Mouse (Mus musculus) liver, embryonic 12.5 days (tissue): ENCODE measurements around the gene Pard3b. TPM values are rescaled to one million over a fixed set of nuclear protein-coding genes. Genes with fewer than 3 reads are reported as not detected.

ENCODE experiments used
- ATAC-seq: fragments of 200-750 bp; cut with Nextera tagmentation; 2 replicates; pipeline ENCODE4 v1.8.0; 2017; ENCODE audit warnings: moderate number of reproducible peaks, mild to moderate bottlenecking, moderate library complexity
- H3K27ac ChIP-seq: fragments of 300-500 bp; sonication (generic); 2 replicates; pipeline ENCODE4 v1.5.1; 2016; ENCODE audit warnings: mild to moderate bottlenecking
- H3K27me3 ChIP-seq: fragments of 300-500 bp; sonication (generic); replicated peaks from 2 replicates; pipeline ENCODE4 v1.6.1; 2016; ENCODE audit warnings: mild to moderate bottlenecking, moderate library complexity
- H3K36me3 ChIP-seq: fragments of 300-500 bp; sonication (generic); 2 replicates; pipeline ENCODE4 v1.6.1; 2016; ENCODE audit warnings: mild to moderate bottlenecking, moderate library complexity
- H3K4me1 ChIP-seq: fragments of 300-500 bp; sonication (generic); 2 replicates; pipeline ENCODE4 v1.6.1; 2016
- H3K4me2 ChIP-seq: fragments of 300-500 bp; sonication (generic); 2 replicates; pipeline ENCODE4 v1.6.1; 2016; ENCODE audit warnings: mild to moderate bottlenecking, moderate library complexity
- H3K4me3 ChIP-seq: fragments of 300-500 bp; sonication (generic); 2 replicates; pipeline ENCODE4 v1.5.1; 2016; ENCODE audit warnings: mild to moderate bottlenecking, moderate library complexity
- H3K9ac ChIP-seq: fragments of 300-500 bp; sonication (generic); 2 replicates; pipeline ENCODE4 v1.6.1; 2016; ENCODE audit warnings: mild to moderate bottlenecking, moderate library complexity
- H3K9me3 ChIP-seq: fragments of 300-500 bp; sonication (generic); replicated peaks from 2 replicates; pipeline ENCODE4 v1.6.1; 2016; ENCODE audit warnings: mild to moderate bottlenecking, moderate library complexity
- WGBS: fragments of 180-500 bp; shearing (Covaris S2); methylation state at CpG from one replicate; pipeline ENCODE4 v1.1.7; 2016; ENCODE audit not compliant: insufficient replicate concordance; 5-methylcytosine and 5-hydroxymethylcytosine counted together
- polyA plus RNA-seq: library from polyadenylated mRNA; unstranded; fragments of >200 nt; fragmentation: Nextera tagmentation; extraction: Ambion mirVana; gene quantifications from 2 replicates; pipeline ENCODE4 v1.2.1, GENCODE M21; 2016

Gene Pard3b
- polyA plus RNA-seq, 1 experiment from 2014 or later, result 6.5 TPM

DNA sequence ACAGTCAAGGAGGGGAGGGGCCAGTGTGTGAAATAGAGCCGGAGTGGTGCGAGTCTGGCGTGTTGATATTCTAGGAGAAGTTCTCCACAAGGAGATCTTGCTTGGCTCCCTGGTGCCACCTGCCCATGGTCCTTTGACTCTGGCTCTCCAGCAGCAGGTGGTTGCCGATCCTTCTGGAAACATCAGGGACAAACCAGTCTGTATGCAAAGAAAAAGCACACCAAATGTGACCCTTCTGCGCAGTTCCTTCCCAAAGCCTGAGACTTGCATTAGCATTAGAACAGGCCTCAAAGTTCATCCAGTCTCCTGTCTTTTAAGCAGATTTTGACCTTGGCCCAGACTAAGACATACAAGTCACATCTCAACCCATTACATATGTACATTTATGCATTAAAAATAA is 1011.9 kb downstream of the Pard3b start:
- Histone ChIP-seq H3K27me3 (peaks cover 4% of the 10 kb centered on the region), H3K4me1 (no peaks in the 10 kb centered on the region), H3K9ac (no peak overlapping the region), H3K36me3 (no peaks in the 10 kb centered on the region), H3K4me3 (no peak overlapping the region), H3K4me2 (no peak overlapping the region), H3K9me3 (no peaks in the 10 kb centered on the region), H3K27ac (no peak overlapping the region)
- WGBS, result 83% methylated on average over 5 of the region's 5 CpGs
- ATAC-seq, result no peak

DNA sequence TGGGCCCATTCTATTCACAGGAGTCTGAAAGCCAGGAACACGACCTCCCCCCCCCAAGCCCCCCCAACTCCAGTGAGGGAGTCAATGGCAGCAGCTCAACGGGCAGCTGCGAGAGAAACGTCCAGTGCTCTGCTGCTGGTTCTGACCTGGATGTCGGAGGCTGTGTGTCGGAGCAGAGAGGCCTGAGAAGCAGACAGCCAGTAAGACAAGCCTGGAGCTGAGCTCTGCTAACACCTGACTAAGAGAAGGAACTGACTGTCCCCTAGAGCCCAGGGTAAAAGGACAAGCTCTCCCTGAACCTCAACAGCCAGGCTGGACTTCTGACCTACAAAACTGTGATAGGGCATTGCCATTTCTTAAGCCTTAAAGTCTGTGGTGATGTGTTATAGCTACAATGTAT is 1015.8 kb downstream of the Pard3b start:
- H3K36me3 ChIP-seq, result no peaks in the 10 kb centered on the region
- H3K4me1 ChIP-seq, result no peaks in the 10 kb centered on the region
- WGBS, result 60% methylated on average over 6 of the region's 6 CpGs
- no peak overlapping the region for H3K4me3 ChIP-seq
- no peak overlapping the region for H3K4me2 ChIP-seq
- no peak for ATAC-seq
- H3K9me3 ChIP-seq, result no peaks in the 10 kb centered on the region
- H3K27me3 ChIP-seq, result no peaks in the 10 kb centered on the region
- H3K9ac ChIP-seq, result no peak overlapping the region
- H3K27ac ChIP-seq, result no peak overlapping the region

DNA sequence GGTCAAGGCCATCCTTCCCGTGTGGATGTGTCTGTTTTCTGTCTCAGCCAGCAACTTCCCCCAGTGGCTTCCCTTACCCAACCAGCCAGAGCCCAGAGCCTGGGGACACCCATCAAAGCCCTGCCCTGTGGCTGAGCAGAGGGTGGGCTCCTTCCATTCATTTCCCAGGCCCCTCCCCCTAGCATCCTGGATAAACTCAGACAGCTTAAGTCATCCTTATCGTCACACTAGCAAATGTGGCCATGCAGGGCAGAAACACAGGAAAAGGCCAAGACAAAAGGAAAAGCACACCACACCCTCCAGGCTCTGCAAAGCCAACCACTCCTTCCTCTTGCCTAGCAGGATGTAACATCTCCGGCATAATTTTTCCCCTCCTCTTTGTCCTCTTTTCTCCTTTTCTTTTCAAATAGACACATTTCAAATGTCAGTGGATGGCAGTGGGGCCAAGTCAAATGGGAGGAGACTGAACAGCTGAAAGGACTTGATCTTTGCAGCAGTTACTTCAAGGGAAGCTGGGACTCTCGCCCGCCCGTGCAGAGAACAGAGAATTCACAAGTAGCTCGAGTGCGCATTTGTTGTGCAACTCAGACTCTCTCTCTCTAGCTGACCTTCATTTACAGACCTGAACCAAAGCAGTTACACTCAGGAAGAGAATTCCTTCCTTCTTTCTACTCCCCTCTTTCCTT is 1026.5 kb downstream of the Pard3b start:
- Histone ChIP-seq H3K27me3 (no peaks in the 10 kb centered on the region), H3K36me3 (no peaks in the 10 kb centered on the region), H3K27ac (no peak overlapping the region), H3K9me3 (0 out of 2 replicates have a peak, but pooled peaks cover 2% of the 10 kb centered on the region), H3K4me2 (no peak overlapping the region), H3K4me3 (no peak overlapping the region), H3K4me1 (no peaks in the 10 kb centered on the region), H3K9ac (no peak overlapping the region)
- WGBS, result 37% methylated on average over 8 of the region's 8 CpGs
- peak; percentile 47; the same call in 1 of the 2 replicates for ATAC-seq

DNA sequence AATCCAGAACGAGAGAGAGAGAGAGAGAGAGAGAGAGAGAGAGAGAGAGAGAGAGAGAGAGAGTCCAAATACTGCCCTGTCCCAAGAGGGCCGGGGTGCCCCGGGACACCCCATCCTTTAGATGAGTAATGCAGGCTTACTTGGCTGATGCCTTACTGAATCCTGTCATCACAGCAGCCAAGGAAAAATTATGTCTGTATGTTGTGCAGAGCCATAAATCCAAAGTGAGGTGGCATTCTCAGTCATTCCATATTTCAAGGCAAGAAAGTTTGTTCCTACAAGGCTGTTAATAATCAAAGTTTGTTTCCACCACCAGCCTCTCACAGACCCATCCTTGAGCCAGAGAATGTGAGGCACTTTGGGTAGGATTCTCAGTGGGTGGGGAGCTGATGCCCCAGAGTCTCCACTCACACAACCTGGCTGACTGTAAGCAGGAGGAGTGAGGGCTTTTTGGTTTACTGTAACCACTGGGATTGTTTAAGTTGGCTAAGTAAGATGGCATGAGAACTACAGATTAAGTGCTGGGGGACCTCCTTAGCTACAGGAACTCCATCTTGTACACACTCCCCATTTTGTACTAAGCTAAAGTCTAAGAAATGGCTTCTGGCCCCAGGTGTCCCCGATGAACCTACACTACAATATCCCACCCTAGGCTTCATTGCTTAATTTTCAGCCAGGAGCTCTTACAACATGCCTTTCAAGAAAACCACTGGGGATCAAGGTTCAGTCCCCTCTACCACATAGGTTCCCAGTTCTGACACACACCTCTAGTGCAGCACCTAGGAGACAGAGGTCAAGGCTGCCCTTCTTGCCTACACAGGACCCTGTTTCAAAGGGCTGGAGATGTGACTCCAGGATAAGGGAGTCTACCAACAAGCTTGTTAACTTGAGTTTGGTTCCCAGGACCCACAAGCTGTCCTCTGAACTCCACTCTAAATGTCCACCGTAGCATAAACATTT is 1027.4 kb downstream of the Pard3b start:
- Histone ChIP-seq H3K4me3 (no peak overlapping the region), H3K4me1 (no peaks in the 10 kb centered on the region), H3K27ac (no peak overlapping the region), H3K4me2 (no peak overlapping the region), H3K36me3 (no peaks in the 10 kb centered on the region), H3K9ac (no peak overlapping the region), H3K9me3 (0 out of 2 replicates have a peak, but pooled peaks cover 2% of the 10 kb centered on the region), H3K27me3 (no peaks in the 10 kb centered on the region)
- WGBS, result 64% methylated on average over 5 of the region's 5 CpGs
- ATAC-seq, result no peak

DNA sequence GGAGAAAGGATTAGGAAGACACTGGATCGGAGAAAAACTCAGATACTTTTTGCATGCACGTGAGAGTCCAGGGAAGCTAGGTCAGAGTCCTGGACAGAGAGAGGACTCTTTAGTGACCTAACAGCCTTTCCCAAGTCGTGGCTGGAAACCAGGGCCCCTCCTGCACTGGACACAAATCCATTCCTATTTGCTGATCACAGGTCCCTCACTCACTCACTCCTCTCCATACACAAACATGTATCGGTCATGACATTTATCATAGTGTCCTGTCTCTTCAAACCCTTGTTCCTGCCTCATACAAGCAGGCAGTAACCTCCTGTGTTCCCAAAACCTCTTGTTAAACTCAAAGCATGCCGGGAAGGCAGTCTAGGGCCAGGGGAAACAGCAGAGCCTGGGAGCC is 1028.2 kb downstream of the Pard3b start:
- no peak overlapping the region for H3K4me2 ChIP-seq
- H3K36me3 ChIP-seq, result no peaks in the 10 kb centered on the region
- 61% methylated on average over 5 of the region's 5 CpGs for WGBS
- no peaks in the 10 kb centered on the region for H3K27me3 ChIP-seq
- H3K9ac ChIP-seq, result no peak overlapping the region
- ATAC-seq, result no peak
- 0 out of 2 replicates have a peak, but pooled peaks cover 2% of the 10 kb centered on the region for H3K9me3 ChIP-seq
- no peak overlapping the region for H3K4me3 ChIP-seq
- no peaks in the 10 kb centered on the region for H3K4me1 ChIP-seq
- H3K27ac ChIP-seq, result no peak overlapping the region

DNA sequence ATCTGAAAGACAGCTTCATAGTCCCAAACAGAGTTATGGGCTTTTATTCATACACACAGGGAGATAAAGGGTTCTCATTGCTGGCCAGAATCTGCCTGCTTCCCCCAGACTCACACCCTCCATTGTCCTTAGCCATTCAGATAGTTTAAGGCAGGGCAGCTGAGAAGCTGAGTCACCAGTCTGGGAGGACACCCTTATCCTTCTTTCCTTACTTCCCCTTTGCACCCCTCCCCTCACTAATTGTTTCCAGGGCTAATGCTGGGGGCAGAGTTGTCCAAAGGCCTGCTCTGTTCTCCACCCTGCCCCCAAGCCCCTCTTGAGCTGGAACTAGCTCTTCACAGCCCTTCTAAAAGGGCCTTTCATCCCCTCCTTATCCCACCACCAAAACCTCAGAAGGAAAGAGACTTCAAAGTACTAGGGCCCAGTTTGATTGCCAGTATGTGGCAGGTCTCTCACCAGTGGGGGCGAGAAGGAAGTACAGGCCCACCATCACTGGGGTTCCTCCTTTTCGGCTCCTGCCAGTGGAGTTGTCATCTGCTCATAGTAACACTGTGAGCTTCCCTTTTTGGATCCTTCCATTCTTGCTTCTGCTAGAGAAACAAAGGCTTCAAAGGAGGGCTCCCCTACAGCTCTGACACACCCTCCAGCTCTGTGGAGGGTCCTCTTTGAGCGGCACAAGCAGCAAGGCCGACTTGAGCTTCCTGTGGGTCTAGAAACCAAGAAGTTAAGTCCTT is 1040.2 kb downstream of the Pard3b start:
- no peak for ATAC-seq
- WGBS, result 20% methylated on average over 4 of the region's 4 CpGs
- no peak overlapping the region for H3K9ac ChIP-seq
- H3K4me1 ChIP-seq, result peaks cover 10% of the 10 kb centered on the region; the same call in 1 of the 2 replicates
- no peak overlapping the region for H3K27ac ChIP-seq
- no peak overlapping the region for H3K4me3 ChIP-seq
- H3K27me3 ChIP-seq, result no peaks in the 10 kb centered on the region
- H3K9me3 ChIP-seq, result no peaks in the 10 kb centered on the region
- no peaks in the 10 kb centered on the region for H3K36me3 ChIP-seq
- H3K4me2 ChIP-seq, result no peak overlapping the region

DNA sequence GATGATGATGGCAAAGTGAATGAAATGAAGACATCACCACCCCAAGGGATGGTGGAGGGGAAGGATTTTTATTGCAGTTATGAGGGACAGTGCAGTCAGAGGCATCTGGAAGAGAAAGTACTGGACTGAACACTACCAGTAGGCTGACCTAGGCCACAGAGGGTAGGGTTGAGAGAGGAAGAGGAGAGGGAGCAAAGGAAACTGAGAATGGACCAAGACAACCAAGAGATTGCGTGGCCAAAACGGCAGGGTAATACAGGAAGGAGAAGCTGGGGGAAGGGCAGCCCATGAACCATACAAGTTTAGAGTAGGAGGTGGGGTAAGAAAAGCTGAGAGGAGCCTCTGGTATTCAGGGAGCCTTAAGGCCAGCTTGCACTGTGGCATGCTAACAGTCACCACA is 1040.8 kb downstream of the Pard3b start:
- Histone ChIP-seq H3K9me3 (no peaks in the 10 kb centered on the region), H3K4me3 (no peak overlapping the region), H3K4me1 (peaks cover 10% of the 10 kb centered on the region; the same call in 1 of the 2 replicates), H3K27ac (no peak overlapping the region), H3K27me3 (no peaks in the 10 kb centered on the region), H3K9ac (no peak overlapping the region), H3K4me2 (no peak overlapping the region), H3K36me3 (no peaks in the 10 kb centered on the region)
- no peak for ATAC-seq
- WGBS, result 54% methylated on average over 2 of the region's 2 CpGs

DNA sequence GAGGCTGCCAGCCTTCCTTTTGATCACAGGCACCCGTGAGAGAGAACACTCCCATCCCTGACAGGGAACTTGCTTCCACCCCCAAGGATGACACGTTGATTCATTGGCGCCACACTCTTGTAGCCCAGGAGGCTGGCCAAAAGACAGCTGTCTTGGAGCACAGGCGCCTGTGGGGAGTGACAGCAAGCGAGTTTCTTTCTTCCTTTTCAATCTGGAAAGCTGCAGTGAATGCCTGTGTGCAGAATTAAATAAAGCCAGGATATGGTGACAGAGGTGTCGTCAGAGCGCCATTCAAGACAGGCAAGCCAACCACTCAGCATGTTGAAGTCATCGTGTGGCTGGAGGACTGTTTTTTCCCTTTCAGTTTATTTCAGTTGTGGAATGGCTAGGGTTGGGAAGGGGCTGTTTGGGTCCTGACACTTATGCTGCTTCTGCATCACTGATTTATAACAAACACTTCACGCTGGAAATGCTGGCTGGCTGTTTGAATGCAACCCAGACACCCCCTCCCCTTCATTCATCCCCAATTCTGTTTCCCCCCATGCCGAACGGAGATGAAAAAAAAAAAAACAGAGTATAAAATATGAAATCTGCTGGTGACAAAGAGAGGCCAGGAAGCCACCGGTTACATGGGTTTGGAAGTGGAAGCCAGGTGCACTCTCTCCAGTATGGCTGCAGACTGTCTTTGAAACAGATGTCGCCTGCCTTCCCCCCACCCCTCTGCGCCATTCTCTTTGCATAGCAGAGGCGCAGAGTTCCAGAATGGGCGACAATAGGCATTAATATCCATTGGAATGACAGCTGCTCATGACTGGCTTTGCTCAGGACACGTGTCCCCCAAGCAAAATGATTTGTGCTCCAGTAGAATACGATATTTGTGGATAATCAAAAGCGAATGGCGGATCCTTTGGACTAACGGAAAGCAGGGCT is 1044.1 kb downstream of the Pard3b start:
- no peak for ATAC-seq
- 66% methylated on average over 21 of the region's 21 CpGs for WGBS
- Histone ChIP-seq H3K4me3 (no peak overlapping the region), H3K4me2 (no peak overlapping the region), H3K36me3 (no peaks in the 10 kb centered on the region), H3K9ac (no peak overlapping the region), H3K4me1 (peaks cover 10% of the 10 kb centered on the region; the same call in 1 of the 2 replicates), H3K9me3 (no peaks in the 10 kb centered on the region), H3K27ac (no peak overlapping the region), H3K27me3 (no peaks in the 10 kb centered on the region)

DNA sequence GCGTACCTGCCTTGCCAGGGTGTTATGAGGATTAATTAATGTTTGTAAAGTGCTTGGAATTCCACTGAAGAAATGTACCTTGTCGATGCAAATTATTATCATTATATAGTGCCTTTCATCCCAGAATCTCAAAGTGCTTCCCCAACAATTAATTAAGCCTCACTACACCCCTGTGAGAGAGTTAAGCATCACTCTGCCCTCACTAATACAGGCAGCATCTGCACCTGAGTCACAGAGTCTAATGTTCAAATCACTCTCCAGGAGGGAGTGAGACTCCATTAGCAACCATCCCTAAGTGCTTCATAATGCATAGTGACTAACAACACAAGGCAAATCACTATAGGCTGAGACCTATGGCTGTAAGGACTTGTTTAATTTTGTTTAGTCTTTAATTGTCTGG is 1044.9 kb downstream of the Pard3b start:
- H3K27ac ChIP-seq, result no peak overlapping the region
- H3K4me3 ChIP-seq, result no peak overlapping the region
- H3K4me2 ChIP-seq, result no peak overlapping the region
- H3K9ac ChIP-seq, result no peak overlapping the region
- 66% methylated on average over 2 of the region's 2 CpGs for WGBS
- peaks cover 7% of the 10 kb centered on the region; the same call in 1 of the 2 replicates for H3K4me1 ChIP-seq
- no peaks in the 10 kb centered on the region for H3K27me3 ChIP-seq
- ATAC-seq, result no peak
- no peaks in the 10 kb centered on the region for H3K36me3 ChIP-seq
- H3K9me3 ChIP-seq, result no peaks in the 10 kb centered on the region

DNA sequence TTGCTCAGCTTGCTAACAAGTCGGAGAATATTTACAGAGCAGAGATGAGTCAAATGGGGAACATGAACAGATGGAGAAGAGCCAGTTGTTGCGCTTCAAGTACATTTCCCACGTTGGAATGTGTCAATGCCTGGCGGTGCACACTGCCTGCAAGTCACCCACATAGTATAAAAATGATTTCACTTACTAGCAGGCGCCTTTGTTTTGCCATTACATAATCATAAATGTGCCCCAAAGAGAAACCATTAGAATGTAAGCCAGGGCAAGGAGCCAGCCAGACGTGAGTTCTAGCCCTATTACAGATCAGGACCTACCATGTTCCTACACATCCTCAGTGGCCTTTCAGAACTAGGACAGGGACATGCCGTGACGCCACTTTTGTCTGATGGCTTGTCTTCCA is 1048.9 kb downstream of the Pard3b start:
- no peaks in the 10 kb centered on the region for H3K27me3 ChIP-seq
- no peak for ATAC-seq
- H3K9me3 ChIP-seq, result no peaks in the 10 kb centered on the region

DNA sequence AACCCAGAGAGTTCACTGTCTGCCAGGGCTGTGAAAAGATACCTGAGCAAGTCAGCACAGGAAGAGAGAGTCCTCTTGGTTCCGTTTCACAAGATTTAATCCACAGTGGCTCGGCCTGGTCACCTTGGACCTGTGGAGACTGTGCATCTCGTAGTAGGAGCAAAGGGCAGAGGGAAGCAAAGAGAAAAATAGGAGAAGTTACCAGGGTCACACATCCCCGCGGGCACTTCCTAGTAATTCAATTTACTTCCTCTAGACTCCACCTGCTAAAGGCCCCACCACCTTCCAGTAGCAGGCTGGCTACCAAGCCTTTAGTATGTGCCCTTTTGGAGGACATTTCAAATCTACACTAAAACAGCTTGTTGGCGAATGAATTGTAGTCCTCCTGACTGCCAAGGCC is 1052.6 kb downstream of the Pard3b start:
- H3K4me2 ChIP-seq, result no peak overlapping the region
- H3K4me1 ChIP-seq, result no peaks in the 10 kb centered on the region
- 43% methylated on average over 6 of the region's 6 CpGs for WGBS
- H3K9me3 ChIP-seq, result no peaks in the 10 kb centered on the region
- no peak overlapping the region for H3K4me3 ChIP-seq
- no peak for ATAC-seq
- no peaks in the 10 kb centered on the region for H3K27me3 ChIP-seq
- H3K36me3 ChIP-seq, result no peaks in the 10 kb centered on the region
- no peak overlapping the region for H3K9ac ChIP-seq
- no peak overlapping the region for H3K27ac ChIP-seq

More for the DNA sequence above, 1048.9 kb downstream of the Pard3b start:
- Histone ChIP-seq H3K9ac (no peak overlapping the region), H3K27ac (no peak overlapping the region), H3K36me3 (no peaks in the 10 kb centered on the region), H3K4me1 (no peaks in the 10 kb centered on the region), H3K4me3 (no peak overlapping the region), H3K4me2 (no peak overlapping the region)
- 68% methylated on average over 8 of the region's 8 CpGs for WGBS
